Mouse (Mus musculus): Measurements from ENCODE around the gene Kcnab3.

DNA sequence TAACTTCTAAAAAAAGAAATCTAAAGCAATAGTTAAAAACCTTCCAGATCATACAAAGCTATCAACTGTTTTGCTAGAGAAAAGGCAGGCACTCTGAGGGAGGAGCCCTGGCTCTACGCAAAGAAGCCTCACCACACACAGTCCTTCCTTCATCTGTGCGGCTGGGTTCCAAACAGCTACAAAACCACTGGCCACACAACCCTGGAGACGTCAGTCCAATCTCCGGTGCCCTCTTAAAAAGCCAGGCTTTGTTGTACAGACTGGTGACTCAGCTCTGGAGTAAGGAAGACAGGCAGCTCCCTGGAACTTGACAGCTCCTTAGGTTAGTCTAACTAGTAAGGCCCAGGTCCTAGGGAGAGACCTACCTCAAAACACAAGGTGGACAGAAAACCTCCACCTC is 49.6 kb downstream of the Kcnab3 start:
- TF ChIP-seq POLR2A (IDR thresholded peaks at IDR 0.05; ENCODE audit: insufficient read length, low read depth) (no peak), MYOG (IDR thresholded peaks at IDR 0.05; ENCODE audit: control insufficient read depth in 1 of 3, insufficient read depth in 1 of 3, insufficient read length in 2 of 3, low read depth in 2 of 3) (no peak), TCF12 (IDR thresholded peaks at IDR 0.05; ENCODE audit: insufficient read depth, poor library complexity, severe bottlenecking) (no peak), POLR2AphosphoS2 (IDR thresholded peaks at IDR 0.05; ENCODE audit: insufficient read length, low read depth) (no peak), USF1 (IDR thresholded peaks at IDR 0.05; ENCODE audit: low read depth) (no peak), SRF (IDR thresholded peaks at IDR 0.05; ENCODE audit: control insufficient read depth, insufficient read length, low read depth) (no peak), E2F4 (IDR thresholded peaks at IDR 0.05; ENCODE audit: insufficient read depth) (no peak), MAX (IDR thresholded peaks at IDR 0.05; ENCODE audit: low read depth) (no peak), TCF3 (IDR thresholded peaks at IDR 0.05; ENCODE audit: insufficient read length, low read depth) (no peak)

Data from myocyte (in vitro differentiated cells).